Mouse (Mus musculus): ENCODE measurements around the gene Ret. TPM values are rescaled to one million over a fixed set of nuclear protein-coding genes. Genes with fewer than 3 reads are reported as not detected.

Ret gene
- polyA plus RNA-seq (2014; fragmentation: Nextera tagmentation; extraction: Ambion mirVana): 17.0 and 18.8 TPM in 2 replicates

GRCm38 (mm10) chr6:118197440-118197975, at the start of gene Ret:
Gene Ret (minus strand): TSS chr6:118197718.
- peak within 1 kb of the TSS; percentile 17; the same call in 1 of the 2 replicates for H3K27ac ChIP-seq
- H3K9ac ChIP-seq: peak within 1 kb of the TSS; percentile 62
- under 1% methylated on average over 26 of the region's 26 CpGs for WGBS
- 0 out of 2 replicates have a peak, but pooled peaks cover 5% of the 10 kb centered on the region for H3K4me1 ChIP-seq (replicated peaks; ENCODE audit: control insufficient read depth, insufficient read depth, low read length)
- H3K4me3 ChIP-seq (replicated peaks; ENCODE audit: low read length): peak within 1 kb of the TSS; percentile 58
- no peaks in the 10 kb centered on the region for H3K9me3 ChIP-seq (ENCODE audit: control insufficient read depth, low read length)
- H3K4me2 ChIP-seq (replicated peaks): peak within 1 kb of the TSS; percentile 93
- ATAC-seq (ENCODE audit: low FRiP score) (peak; percentile 65; the same call in 1 of the 2 replicates), DNase-seq (ENCODE audit: low spot score) (peak; percentile 47)
- H3K36me3 ChIP-seq (replicated peaks; ENCODE audit: control insufficient read depth, insufficient read depth): no peaks in the 10 kb centered on the region
- H3K27me3 ChIP-seq (ENCODE audit: control insufficient read depth, insufficient read depth, low read length): peaks cover 36% of the 10 kb centered on the region

GRCm38 (mm10) chr6:118247161-118247560, 49.6 kb upstream of the Ret start:
- H3K4me2 ChIP-seq (replicated peaks): no peak overlapping the region
- no peak overlapping the region for H3K27ac ChIP-seq
- no peaks in the 10 kb centered on the region for H3K36me3 ChIP-seq (replicated peaks; ENCODE audit: control insufficient read depth, insufficient read depth)
- H3K27me3 ChIP-seq (ENCODE audit: control insufficient read depth, insufficient read depth, low read length): no peaks in the 10 kb centered on the region
- DNase-seq (ENCODE audit: low spot score) (no peak), ATAC-seq (ENCODE audit: low FRiP score) (no peak)
- no peak overlapping the region for H3K9ac ChIP-seq
- no peaks in the 10 kb centered on the region for H3K9me3 ChIP-seq (ENCODE audit: control insufficient read depth, low read length)
- 89% methylated on average over 6 of the region's 6 CpGs for WGBS
- no peaks in the 10 kb centered on the region for H3K4me1 ChIP-seq (replicated peaks; ENCODE audit: control insufficient read depth, insufficient read depth, low read length)
- no peak overlapping the region for H3K4me3 ChIP-seq (replicated peaks; ENCODE audit: low read length)

- ATAC-seq (ENCODE audit: low FRiP score): no peak
- Histone ChIP-seq H3K27ac (no peak overlapping the region), H3K27me3 (ENCODE audit: control insufficient read depth, insufficient read depth, low read length) (no peaks in the 10 kb centered on the region), H3K4me2 (replicated peaks) (no peak overlapping the region), H3K4me1 (replicated peaks; ENCODE audit: control insufficient read depth, insufficient read depth, low read length) (no peaks in the 10 kb centered on the region), H3K36me3 (replicated peaks; ENCODE audit: control insufficient read depth, insufficient read depth) (no peaks in the 10 kb centered on the region), H3K4me3 (replicated peaks; ENCODE audit: low read length) (no peak overlapping the region), H3K9ac (no peak overlapping the region), H3K9me3 (ENCODE audit: control insufficient read depth, low read length) (no peaks in the 10 kb centered on the region)
- WGBS: 81% methylated on average over 7 of the region's 7 CpGs
- no peak for DNase-seq (ENCODE audit: low spot score)
Measured at GRCm38 (mm10) chr6:118244106-118244505, 46.6 kb upstream of the Ret start.

GRCm38 (mm10) chr6:118242941-118243340, 45.4 kb upstream of the Ret start:
- Histone ChIP-seq H3K9me3 (ENCODE audit: control insufficient read depth, low read length) (no peaks in the 10 kb centered on the region), H3K27me3 (ENCODE audit: control insufficient read depth, insufficient read depth, low read length) (no peaks in the 10 kb centered on the region), H3K4me1 (replicated peaks; ENCODE audit: control insufficient read depth, insufficient read depth, low read length) (no peaks in the 10 kb centered on the region), H3K36me3 (replicated peaks; ENCODE audit: control insufficient read depth, insufficient read depth) (no peaks in the 10 kb centered on the region), H3K27ac (no peak overlapping the region), H3K4me2 (replicated peaks) (no peak overlapping the region), H3K4me3 (replicated peaks; ENCODE audit: low read length) (no peak overlapping the region), H3K9ac (no peak overlapping the region)
- WGBS: 91% methylated on average over 5 of the region's 5 CpGs
- ATAC-seq (ENCODE audit: low FRiP score) (no peak), DNase-seq (ENCODE audit: low spot score) (no peak)

- ATAC-seq (ENCODE audit: low FRiP score) (peak; percentile 59; the same call in 1 of the 2 replicates), DNase-seq (ENCODE audit: low spot score) (peak; percentile 55)
- Histone ChIP-seq H3K4me2 (replicated peaks) (no peak overlapping the region), H3K9me3 (ENCODE audit: control insufficient read depth, low read length) (no peaks in the 10 kb centered on the region), H3K4me1 (replicated peaks; ENCODE audit: control insufficient read depth, insufficient read depth, low read length) (no peaks in the 10 kb centered on the region), H3K4me3 (replicated peaks; ENCODE audit: low read length) (no peak overlapping the region), H3K27me3 (ENCODE audit: control insufficient read depth, insufficient read depth, low read length) (no peaks in the 10 kb centered on the region), H3K9ac (no peak overlapping the region), H3K27ac (0 out of 2 replicates have a peak overlapping the region, but pooled peaks have one; percentile 1), H3K36me3 (replicated peaks; ENCODE audit: control insufficient read depth, insufficient read depth) (no peaks in the 10 kb centered on the region)
- WGBS: 34% methylated on average over 3 of the region's 3 CpGs
Measured at GRCm38 (mm10) chr6:118226072-118226471, 28.6 kb upstream of the Ret start.

- no peak for DNase-seq (ENCODE audit: low spot score)
- H3K27ac ChIP-seq: no peak overlapping the region
- ATAC-seq (ENCODE audit: low FRiP score): no peak
- no peak overlapping the region for H3K4me2 ChIP-seq (replicated peaks)
- no peaks in the 10 kb centered on the region for H3K4me1 ChIP-seq (replicated peaks; ENCODE audit: control insufficient read depth, insufficient read depth, low read length)
- no peaks in the 10 kb centered on the region for H3K36me3 ChIP-seq (replicated peaks; ENCODE audit: control insufficient read depth, insufficient read depth)
- no peak overlapping the region for H3K4me3 ChIP-seq (replicated peaks; ENCODE audit: low read length)
- no peaks in the 10 kb centered on the region for H3K9me3 ChIP-seq (ENCODE audit: control insufficient read depth, low read length)
- WGBS: 79% methylated on average over 2 of the region's 2 CpGs
- H3K9ac ChIP-seq: no peak overlapping the region
- H3K27me3 ChIP-seq (ENCODE audit: control insufficient read depth, insufficient read depth, low read length): no peaks in the 10 kb centered on the region
Measured at GRCm38 (mm10) chr6:118222471-118222870, 25.0 kb upstream of the Ret start.

GRCm38 (mm10) chr6:118215676-118216075, 18.2 kb upstream of the Ret start:
- H3K36me3 ChIP-seq (replicated peaks; ENCODE audit: control insufficient read depth, insufficient read depth): no peaks in the 10 kb centered on the region
- H3K9ac ChIP-seq: no peak overlapping the region
- ATAC-seq (ENCODE audit: low FRiP score): no peak
- no peak overlapping the region for H3K27ac ChIP-seq
- no peak for DNase-seq (ENCODE audit: low spot score)
- no peaks in the 10 kb centered on the region for H3K27me3 ChIP-seq (ENCODE audit: control insufficient read depth, insufficient read depth, low read length)
- H3K9me3 ChIP-seq (ENCODE audit: control insufficient read depth, low read length): no peaks in the 10 kb centered on the region
- no peaks in the 10 kb centered on the region for H3K4me1 ChIP-seq (replicated peaks; ENCODE audit: control insufficient read depth, insufficient read depth, low read length)
- 96% methylated on average over 8 of the region's 9 CpGs for whole genome bisulfite sequencing
- no peak overlapping the region for H3K4me3 ChIP-seq (replicated peaks; ENCODE audit: low read length)
- H3K4me2 ChIP-seq (replicated peaks): no peak overlapping the region

GRCm38 (mm10) chr6:118208326-118208725, 10.8 kb upstream of the Ret start:
- 89% methylated on average over 8 of the region's 8 CpGs for WGBS
- no peak overlapping the region for H3K4me2 ChIP-seq (replicated peaks)
- no peak overlapping the region for H3K27ac ChIP-seq
- H3K4me1 ChIP-seq (replicated peaks; ENCODE audit: control insufficient read depth, insufficient read depth, low read length): no peaks in the 10 kb centered on the region
- H3K9ac ChIP-seq: no peak overlapping the region
- H3K9me3 ChIP-seq (ENCODE audit: control insufficient read depth, low read length): no peaks in the 10 kb centered on the region
- H3K36me3 ChIP-seq (replicated peaks; ENCODE audit: control insufficient read depth, insufficient read depth): no peaks in the 10 kb centered on the region
- no peak overlapping the region for H3K4me3 ChIP-seq (replicated peaks; ENCODE audit: low read length)
- DNase-seq (ENCODE audit: low spot score): no peak
- H3K27me3 ChIP-seq (ENCODE audit: control insufficient read depth, insufficient read depth, low read length): no peaks in the 10 kb centered on the region
- ATAC-seq (ENCODE audit: low FRiP score): no peak

GRCm38 (mm10) chr6:118206386-118206785, 8.9 kb upstream of the Ret start:
- Histone ChIP-seq H3K27ac (no peak overlapping the region), H3K27me3 (ENCODE audit: control insufficient read depth, insufficient read depth, low read length) (no peaks in the 10 kb centered on the region), H3K4me3 (replicated peaks; ENCODE audit: low read length) (no peak overlapping the region), H3K36me3 (replicated peaks; ENCODE audit: control insufficient read depth, insufficient read depth) (no peaks in the 10 kb centered on the region), H3K9ac (no peak overlapping the region), H3K9me3 (ENCODE audit: control insufficient read depth, low read length) (no peaks in the 10 kb centered on the region), H3K4me1 (replicated peaks; ENCODE audit: control insufficient read depth, insufficient read depth, low read length) (no peaks in the 10 kb centered on the region), H3K4me2 (replicated peaks) (no peak overlapping the region)
- DNase-seq (ENCODE audit: low spot score) (no peak), ATAC-seq (ENCODE audit: low FRiP score) (no peak)
- WGBS: 39% methylated on average over 6 of the region's 6 CpGs

Data from hindbrain, embryonic 14.5 days (tissue).